Mouse (Mus musculus) embryonic stem cell, embryonic (primary cell): ENCODE results near the gene Ggt5.

Source experiments
- CTCF ChIA-PET, 4 experiments: fragments of 300-600 bp in 2 of 4; fragments of 350-600 bp in 2 of 4; sonication (Branson Sonifier 250); formaldehyde crosslinking; loops; one replicate each; lab custom pipeline; 2022; ENCODE audit warnings: inconsistent platforms in 2 of 4; lab: Charles Lee
- POLR2A ChIA-PET, 4 experiments: fragments of 300-600 bp in 2 of 4; fragments of 350-600 bp in 2 of 4; sonication (Branson Sonifier 250); formaldehyde crosslinking; loops; one replicate each; lab custom pipeline; 2022; ENCODE audit warnings: antibody characterized with exemption in 4 of 4, inconsistent platforms in 1 of 4; lab: Charles Lee

The Ggt5 gene

GRCm38 (mm10) chr10:75586553-75586879 lies 2.6 kb upstream of the Ggt5 start:
- ChIA-PET POLR2A (interaction anchor here in 2 of 4 experiments (0.7 to 2.6 kb wide), 19 partner anchors 9 to 364 kb away, joined by 3 to 11 read pairs (median 4); partner anchors contain the start of genes Cabin1 (in 1 of the 2), Ddt (in 1 of the 2), Ggt1 (in 1 of the 2) and Gstt2 (in 1 of the 2)), CTCF (interaction anchor here (0.5 to 3.6 kb wide), 96 partner anchors 8 to 382 kb away, joined by 3 to 31 read pairs (median 4); partner anchors contain the start of genes Gm20441 (in 2 of the 4), Gstt3 (in 2 of the 4), Cabin1 (in 1 of the 4) and Ddt (in 1 of the 4))

GRCm38 (mm10) chr10:75587781-75588180 lies 1.4 kb upstream of the Ggt5 start:
- CTCF ChIA-PET, result interaction anchor here (0.6 to 3.6 kb wide), 9 partner anchors 13 to 252 kb away, joined by 3 to 31 read pairs (median 4); no protein-coding TSS in a partner anchor
- POLR2A ChIA-PET, result interaction anchor here (0.7 to 2.6 kb wide), 8 partner anchors 8 to 352 kb away, joined by 3 to 9 read pairs (median 4); no protein-coding TSS in a partner anchor

- CTCF ChIA-PET, result interaction anchor here in 3 of 4 experiments (0.6 to 3.6 kb wide), 10 partner anchors 18 to 251 kb away, joined by 3 to 31 read pairs (median 4); no protein-coding TSS in a partner anchor
Measured at GRCm38 (mm10) chr10:75588336-75588735, 804 bp upstream of the Ggt5 start.

GRCm38 (mm10) chr10:75589651-75590050 lies 511 bp downstream of the Ggt5 start:
- CTCF ChIA-PET, result interaction anchor here in 3 of 4 experiments (0.7 to 2.4 kb wide), 4 partner anchors 22 to 244 kb away, joined by 3 to 9 read pairs (median 4); no protein-coding TSS in a partner anchor
- POLR2A ChIA-PET, result no interaction called here

More at GRCm38 (mm10) chr10:75588336-75588735, 804 bp upstream of the Ggt5 start:
- POLR2A ChIA-PET, result interaction anchor here (0.7 kb wide), 4 partner anchors 26 to 352 kb away, joined by 3 to 9 read pairs (median 5); no protein-coding TSS in a partner anchor

- CTCF ChIA-PET, result interaction anchor here in 1 of 4 experiments (1.9 kb wide), 1 partner anchor 14 kb away, joined by 4 read pairs; no protein-coding TSS in a partner anchor
- POLR2A ChIA-PET, result interaction anchor here in 1 of 4 experiments (1.1 to 1.5 kb wide), 2 partner anchors 19 to 20 kb away, joined by 3 to 4 read pairs; no protein-coding TSS in a partner anchor
Measured at GRCm38 (mm10) chr10:75591211-75591894, 2.2 kb downstream of the Ggt5 start.

- ChIA-PET CTCF (interaction anchor here (0.7 to 1.9 kb wide), 8 partner anchors 13 to 172 kb away, joined by 3 to 4 read pairs (median 4); no protein-coding TSS in a partner anchor), POLR2A (interaction anchor here in 1 of 4 experiments (0.6 to 1.5 kb wide), 3 partner anchors 18 to 42 kb away, joined by 3 to 4 read pairs (median 3); no protein-coding TSS in a partner anchor)
Measured at GRCm38 (mm10) chr10:75592585-75592984, 3.4 kb downstream of the Ggt5 start.

- CTCF ChIA-PET, result interaction anchor here in 2 of 4 experiments (0.7 to 1.4 kb wide), 2 partner anchors 10 to 136 kb away, joined by 3 to 4 read pairs; no protein-coding TSS in a partner anchor
- POLR2A ChIA-PET, result interaction anchor here in 1 of 4 experiments (0.7 to 1.5 kb wide), 4 partner anchors 8 to 15 kb away, joined by 3 to 7 read pairs (median 4); no protein-coding TSS in a partner anchor
Measured at GRCm38 (mm10) chr10:75595981-75596380, 6.8 kb downstream of the Ggt5 start.

GRCm38 (mm10) chr10:75600189-75600730 lies 11.1 kb downstream of the Ggt5 start:
- CTCF ChIA-PET, result interaction anchor here in 3 of 4 experiments (0.6 to 1.7 kb wide), 5 partner anchors 13 to 232 kb away, joined by 3 to 8 read pairs (median 4); no protein-coding TSS in a partner anchor
- POLR2A ChIA-PET, result interaction anchor here in 1 of 4 experiments (1.7 kb wide), 1 partner anchor 35 kb away, joined by 6 read pairs; no protein-coding TSS in a partner anchor

GRCm38 (mm10) chr10:75605162-75605846 lies 16.2 kb downstream of the Ggt5 start:
- POLR2A ChIA-PET, result interaction anchor here in 2 of 4 experiments (0.6 to 1.6 kb wide), 11 partner anchors 9 to 260 kb away, joined by 3 to 8 read pairs (median 4); partner anchors contain the start of genes Cabin1 (in 1 of the 2) and Mif (in 1 of the 2)
- CTCF ChIA-PET, result interaction anchor here (0.5 to 2.4 kb wide), 39 partner anchors 8 to 326 kb away, joined by 3 to 20 read pairs (median 4); partner anchors contain the start of genes Gstt2 (in 2 of the 4), Cabin1 (in 1 of the 4) and Ddt (in 1 of the 4)

GRCm38 (mm10) chr10:75607253-75607652 lies 18.1 kb downstream of the Ggt5 start:
- CTCF ChIA-PET, result interaction anchor here (0.5 to 1.0 kb wide), 5 partner anchors 12 to 244 kb away, joined by 3 to 8 read pairs (median 4); no protein-coding TSS in a partner anchor
- POLR2A ChIA-PET, result interaction anchor here in 2 of 4 experiments (0.7 to 1.0 kb wide), 2 partner anchors 166 to 328 kb away, joined by 3 to 8 read pairs; partner anchors contain the start of gene Ddt (in 1 of the 2)

- ChIA-PET POLR2A (interaction anchor here in 2 of 4 experiments (0.6 to 1.5 kb wide), 7 partner anchors 15 to 243 kb away, joined by 3 to 7 read pairs (median 3); partner anchors contain the start of gene Ddt (in 1 of the 2)), CTCF (interaction anchor here in 2 of 4 experiments (0.6 to 2.5 kb wide), 4 partner anchors 23 to 29 kb away, joined by 3 to 14 read pairs (median 10); no protein-coding TSS in a partner anchor)
Measured at GRCm38 (mm10) chr10:75608975-75609374, 19.8 kb downstream of the Ggt5 start.

GRCm38 (mm10) chr10:75610486-75610885 lies 21.3 kb downstream of the Ggt5 start:
- ChIA-PET POLR2A (interaction anchor here in 2 of 4 experiments (0.6 to 1.7 kb wide), 8 partner anchors 15 to 225 kb away, joined by 3 to 8 read pairs (median 3); no protein-coding TSS in a partner anchor), CTCF (interaction anchor here (0.5 to 2.5 kb wide), 6 partner anchors 24 to 422 kb away, joined by 3 to 14 read pairs (median 6); partner anchors contain the start of gene Zfp280b (in 1 of the 4))

- CTCF ChIA-PET, result interaction anchor here (0.6 to 1.9 kb wide), 6 partner anchors 11 to 357 kb away, joined by 3 to 6 read pairs (median 3); no protein-coding TSS in a partner anchor
- POLR2A ChIA-PET, result interaction anchor here in 2 of 4 experiments (0.6 to 0.8 kb wide), 3 partner anchors 21 to 149 kb away, joined by 3 read pairs; no protein-coding TSS in a partner anchor
Measured at GRCm38 (mm10) chr10:75616044-75616443, 26.9 kb downstream of the Ggt5 start.

- CTCF ChIA-PET, result interaction anchor here (0.5 to 1.8 kb wide), 35 partner anchors 11 to 602 kb away, joined by 3 to 15 read pairs (median 4); partner anchors contain the start of genes Cabin1 (in 2 of the 4), Ddt (in 1 of the 4), Ggt5 (in 1 of the 4) and Gstt2 (in 1 of the 4)
- POLR2A ChIA-PET, result interaction anchor here in 2 of 4 experiments (1.0 to 1.3 kb wide), 2 partner anchors 15 to 213 kb away, joined by 3 to 4 read pairs; no protein-coding TSS in a partner anchor
Measured at GRCm38 (mm10) chr10:75620818-75621217, 31.7 kb downstream of the Ggt5 start.

- POLR2A ChIA-PET, result interaction anchor here in 1 of 4 experiments (0.7 kb wide), 1 partner anchor 23 kb away, joined by 3 read pairs; no protein-coding TSS in a partner anchor
- CTCF ChIA-PET, result interaction anchor here in 1 of 4 experiments (3.2 kb wide), 1 partner anchor 9 kb away, joined by 12 read pairs; no protein-coding TSS in a partner anchor
Measured at GRCm38 (mm10) chr10:75625920-75626319, 36.8 kb downstream of the Ggt5 start.

- CTCF ChIA-PET, result interaction anchor here in 2 of 4 experiments (0.7 to 1.1 kb wide), 3 partner anchors 9 to 22 kb away, joined by 3 to 5 read pairs (median 3); no protein-coding TSS in a partner anchor
- POLR2A ChIA-PET, result interaction anchor here in 1 of 4 experiments (1.0 kb wide), 1 partner anchor 9 kb away, joined by 3 read pairs; no protein-coding TSS in a partner anchor
Measured at GRCm38 (mm10) chr10:75626991-75627390, 37.9 kb downstream of the Ggt5 start.
